Mouse (Mus musculus): Measurements from ENCODE around the gene Tmtc2. TPM values are rescaled to one million over a fixed set of nuclear protein-coding genes. Genes with fewer than 3 reads are reported as not detected.

Gene Tmtc2
- total and polyA plus RNA-seq, 3 experiments = not detected

GRCm38 (mm10) chr10:105447191-105447590 is 127.1 kb downstream of the Tmtc2 start:
- dilution Hi-C loops (cut with MboI; ENCODE audit: extremely low pct_ligation_motif_present, extremely low pct_unique_long_range_greater_than_20kb, low sequenced_read_pairs) = no loop called here

GRCm38 (mm10) chr10:105444309-105444708 is 129.9 kb downstream of the Tmtc2 start:
- H3K4me3 ChIP-seq (replicated peaks in 1 of 3; ENCODE audit: low read depth in 2 of 3, low read length in 2 of 3, poor library complexity in 1 of 3) = no peak overlapping the region
- H3K9me3 ChIP-seq (replicated peaks; ENCODE audit: low read length) = peaks cover 28% of the 10 kb centered on the region
- dilution Hi-C loops (cut with MboI; ENCODE audit: extremely low pct_ligation_motif_present, extremely low pct_unique_long_range_greater_than_20kb, low sequenced_read_pairs) (no loop called here), in situ Hi-C loops (cut with MboI; ENCODE audit: low pct_ligation_motif_present, low pct_unique_long_range_greater_than_20kb, low sequenced_read_pairs) (no loop called here)
- no peaks in the 10 kb centered on the region for H3K4me1 ChIP-seq (ENCODE audit: control insufficient read depth in 1 of 2, insufficient read depth in 2 of 2)
- no peaks in the 10 kb centered on the region for H3K36me3 ChIP-seq (replicated peaks in 1 of 2; ENCODE audit: control insufficient read depth in 1 of 2, insufficient read depth in 1 of 2, low read length in 1 of 2)
- H3K79me2 ChIP-seq (replicated peaks; ENCODE audit: control insufficient read depth, extremely low read depth, insufficient read depth, poor library complexity, severe bottlenecking) = no peaks in the 10 kb centered on the region
- TF ChIP-seq ZMIZ1 (IDR thresholded peaks at IDR 0.05; ENCODE audit: low read depth, low read length) (no peak), ZKSCAN1 (IDR thresholded peaks at IDR 0.05; ENCODE audit: borderline replicate concordance, low read depth, low read length) (no peak), UBTF (IDR thresholded peaks at IDR 0.05; ENCODE audit: low read depth, low read length) (no peak), MAX (IDR thresholded peaks at IDR 0.05; ENCODE audit: low read length) (no peak), TBP (conservative IDR thresholded peaks at IDR 0.05; ENCODE audit: low read depth, low read length) (no peak), RAD21 (IDR thresholded peaks at IDR 0.05; ENCODE audit: low read depth, low read length) (no peak), MAFK (IDR thresholded peaks at IDR 0.05; ENCODE audit: insufficient replicate concordance, low read length) (no peak), CTCF (conservative IDR thresholded peaks at IDR 0.05 in 1 of 2, IDR thresholded peaks at IDR 0.05 in 1 of 2; ENCODE audit: low read depth in 2 of 2, low read length in 2 of 2) (no peak), SIN3A (IDR thresholded peaks at IDR 0.05; ENCODE audit: low read length) (no peak), SMC3 (IDR thresholded peaks at IDR 0.05; ENCODE audit: low read depth, low read length) (no peak), USF2 (conservative IDR thresholded peaks at IDR 0.05; ENCODE audit: low read depth, low read length) (no peak), ETS1 (conservative IDR thresholded peaks at IDR 0.05; ENCODE audit: low read depth, low read length) (no peak), TCF12 (IDR thresholded peaks at IDR 0.05; ENCODE audit: low read depth, low read length) (no peak), USF1 (IDR thresholded peaks at IDR 0.05; ENCODE audit: low read depth, low read length) (no peak), MXI1 (IDR thresholded peaks at IDR 0.05; ENCODE audit: low read depth, low read length) (no peak), CHD1 (IDR thresholded peaks at IDR 0.05; ENCODE audit: low read depth, low read length) (no peak), E2F4 (IDR thresholded peaks at IDR 0.05; ENCODE audit: insufficient replicate concordance, low read depth, low read length) (no peak), MAZ (IDR thresholded peaks at IDR 0.05; ENCODE audit: low read depth, low read length) (no peak)
- no peaks in the 10 kb centered on the region for H3K27me3 ChIP-seq (replicated peaks)
- DNase-seq (ENCODE audit: extremely low read depth) = no peak
- H3K4me2 ChIP-seq (ENCODE audit: insufficient read depth, low read depth, poor library complexity, severe bottlenecking) = no peak overlapping the region
- H3K9ac ChIP-seq (ENCODE audit: insufficient read depth, low read depth) = no peak overlapping the region
- no peak overlapping the region for H3K27ac ChIP-seq (ENCODE audit: insufficient read depth, low read depth)

More at GRCm38 (mm10) chr10:105447191-105447590, 127.1 kb downstream of the Tmtc2 start:
- no peak for DNase-seq (ENCODE audit: extremely low read depth)
- in situ Hi-C loops (cut with MboI; ENCODE audit: low pct_ligation_motif_present, low pct_unique_long_range_greater_than_20kb, low sequenced_read_pairs) = no loop called here
- H3K4me2 ChIP-seq (ENCODE audit: insufficient read depth, low read depth, poor library complexity, severe bottlenecking) = no peak overlapping the region
- H3K79me2 ChIP-seq (replicated peaks; ENCODE audit: control insufficient read depth, extremely low read depth, insufficient read depth, poor library complexity, severe bottlenecking) = no peaks in the 10 kb centered on the region
- TF ChIP-seq MAX (IDR thresholded peaks at IDR 0.05; ENCODE audit: low read length) (no peak), SIN3A (IDR thresholded peaks at IDR 0.05; ENCODE audit: low read length) (no peak), MYC (IDR thresholded peaks at IDR 0.05; ENCODE audit: low read depth, low read length) (no peak), USF1 (IDR thresholded peaks at IDR 0.05; ENCODE audit: low read depth, low read length) (no peak), PAX5 (IDR thresholded peaks at IDR 0.05; ENCODE audit: low read length) (no peak), CHD2 (IDR thresholded peaks at IDR 0.05; ENCODE audit: low read length) (no peak), NRF1 (IDR thresholded peaks at IDR 0.05; ENCODE audit: low read depth, low read length) (no peak), MXI1 (IDR thresholded peaks at IDR 0.05; ENCODE audit: low read depth, low read length) (no peak), ZKSCAN1 (IDR thresholded peaks at IDR 0.05; ENCODE audit: borderline replicate concordance, low read depth, low read length) (no peak), POLR2AphosphoS2 (IDR thresholded peaks at IDR 0.05; ENCODE audit: low read depth, low read length) (no peak), UBTF (IDR thresholded peaks at IDR 0.05; ENCODE audit: low read depth, low read length) (no peak), CHD1 (IDR thresholded peaks at IDR 0.05; ENCODE audit: low read depth, low read length) (no peak), ZNF384 (IDR thresholded peaks at IDR 0.05; ENCODE audit: low read depth, low read length) (no peak), NELFE (IDR thresholded peaks at IDR 0.05; ENCODE audit: low read depth, low read length) (no peak), BHLHE40 (IDR thresholded peaks at IDR 0.05; ENCODE audit: low read depth, low read length) (no peak), GABPA (IDR thresholded peaks at IDR 0.05; ENCODE audit: insufficient replicate concordance, low read depth, low read length) (no peak)
- H3K9me3 ChIP-seq (replicated peaks; ENCODE audit: low read length) = peaks cover 31% of the 10 kb centered on the region
- H3K9ac ChIP-seq (ENCODE audit: insufficient read depth, low read depth) = no peak overlapping the region
- H3K27ac ChIP-seq (ENCODE audit: insufficient read depth, low read depth) = no peak overlapping the region
- H3K27me3 ChIP-seq (replicated peaks) = no peaks in the 10 kb centered on the region
- no peaks in the 10 kb centered on the region for H3K36me3 ChIP-seq (replicated peaks in 1 of 2; ENCODE audit: control insufficient read depth in 1 of 2, insufficient read depth in 1 of 2, low read length in 1 of 2)
- no peaks in the 10 kb centered on the region for H3K4me1 ChIP-seq (ENCODE audit: control insufficient read depth in 1 of 2, insufficient read depth in 2 of 2)
- no peak overlapping the region for H3K4me3 ChIP-seq (replicated peaks in 1 of 3; ENCODE audit: low read depth in 2 of 3, low read length in 2 of 3, poor library complexity in 1 of 3)

Data from CH12.LX (cell line).